ENCODE assay signal across 18 mouse cellular contexts in the genomic region with DNA sequence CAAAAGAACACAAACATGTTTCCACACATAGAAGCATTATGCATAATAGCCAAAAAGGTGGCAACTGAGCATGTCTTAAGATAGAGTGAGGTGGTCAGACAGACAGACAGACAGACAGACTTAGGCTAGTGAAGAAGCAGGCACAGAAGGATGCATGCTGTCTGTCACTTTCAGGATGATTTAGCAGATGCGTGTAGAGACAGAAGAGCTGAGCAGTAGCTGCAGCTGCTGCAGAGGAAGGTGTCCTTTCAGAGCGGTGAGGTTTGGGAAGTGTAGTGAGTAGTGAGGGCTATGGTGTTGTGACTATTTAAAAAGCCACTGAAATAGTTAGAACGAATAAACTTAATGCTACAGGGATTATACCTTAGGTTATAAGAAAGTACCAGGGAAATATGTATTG.
"Had no signal": no experiment of that assay in that cellular context is flagged by ENCODE, and none has a peak within 500 bp of the region (broad histone marks: within the 10 kb centered on the region; RNA-seq: fewer than 3 reads in every experiment).

No protein-coding gene starts in this region.

- H3K9ac ChIP-seq: liver, embryonic 13.5 days; midbrain, embryonic 13.5 days; neural tube, embryonic 13.5 days; stomach, embryonic 15.5 days had no signal

- H3K27ac ChIP-seq: left cerebral cortex, adult 2 months; liver, embryonic 13.5 days; midbrain, embryonic 10.5 days; midbrain, embryonic 13.5 days; neural tube, embryonic 13.5 days; stomach, embryonic 15.5 days had no signal

- H3K9me3 ChIP-seq: liver, embryonic 13.5 days; midbrain, embryonic 10.5 days; midbrain, embryonic 13.5 days; neural tube, embryonic 13.5 days; stomach, embryonic 15.5 days had no signal

- H3K36me3 ChIP-seq: liver, embryonic 13.5 days; midbrain, embryonic 10.5 days; midbrain, embryonic 13.5 days; neural tube, embryonic 13.5 days; stomach, embryonic 15.5 days had no signal

- ATAC-seq: midbrain, embryonic 13.5 days; midbrain, embryonic 16.5 days had no signal

- H3K4me2 ChIP-seq: liver, embryonic 13.5 days; midbrain, embryonic 13.5 days; neural tube, embryonic 13.5 days; stomach, embryonic 15.5 days had no signal

- H3K4me3 ChIP-seq: left cerebral cortex, adult 2 months; liver, embryonic 13.5 days; midbrain, embryonic 10.5 days; midbrain, embryonic 13.5 days; myocyte; neural tube, embryonic 13.5 days; stomach, embryonic 15.5 days had no signal

- H3K4me1 ChIP-seq: neural tube, embryonic 13.5 days had no signal

- DNase-seq: kidney, postnatal 10 days; kidney, postnatal 36 days; layer of hippocampus, postnatal 36 days; liver, embryonic 13.5 days; lung, adult 2 months; lung, postnatal 14 days; lung, postnatal 4 days; retina, postnatal 1 day; right cerebral cortex, postnatal 25 days; spleen, adult 18-20 months; thymus, postnatal 25 days had no signal

- H3K27me3 ChIP-seq: liver, embryonic 13.5 days; midbrain, embryonic 13.5 days; neural tube, embryonic 13.5 days; stomach, embryonic 15.5 days had no signal
